Mouse (Mus musculus): Measurements from ENCODE around the gene Iqgap2. TPM values are rescaled to one million over a fixed set of nuclear protein-coding genes. Genes with fewer than 3 reads are reported as not detected.

Iqgap2 gene
- polyA plus RNA-seq, 1 experiment from 2014 or later: 6.2 TPM

GRCm38 (mm10) chr13:95765017-95765416, 126.7 kb downstream of the Iqgap2 start:
- 26% methylated on average over 9 of the region's 9 CpGs for WGBS
- Histone ChIP-seq H3K27ac (peak overlapping the region; percentile 76), H3K27me3 (no peaks in the 10 kb centered on the region), H3K36me3 (no peaks in the 10 kb centered on the region), H3K9me3 (no peaks in the 10 kb centered on the region), H3K4me3 (no peak overlapping the region), H3K4me2 (peak overlapping the region; percentile 17; the same call in 1 of the 2 replicates), H3K9ac (no peak overlapping the region), H3K4me1 (peaks cover 19% of the 10 kb centered on the region)
- peak; percentile 92 for ATAC-seq (ENCODE audit: borderline replicate concordance, extremely low read depth, low FRiP score, low TSS enrichment)

DNA sequence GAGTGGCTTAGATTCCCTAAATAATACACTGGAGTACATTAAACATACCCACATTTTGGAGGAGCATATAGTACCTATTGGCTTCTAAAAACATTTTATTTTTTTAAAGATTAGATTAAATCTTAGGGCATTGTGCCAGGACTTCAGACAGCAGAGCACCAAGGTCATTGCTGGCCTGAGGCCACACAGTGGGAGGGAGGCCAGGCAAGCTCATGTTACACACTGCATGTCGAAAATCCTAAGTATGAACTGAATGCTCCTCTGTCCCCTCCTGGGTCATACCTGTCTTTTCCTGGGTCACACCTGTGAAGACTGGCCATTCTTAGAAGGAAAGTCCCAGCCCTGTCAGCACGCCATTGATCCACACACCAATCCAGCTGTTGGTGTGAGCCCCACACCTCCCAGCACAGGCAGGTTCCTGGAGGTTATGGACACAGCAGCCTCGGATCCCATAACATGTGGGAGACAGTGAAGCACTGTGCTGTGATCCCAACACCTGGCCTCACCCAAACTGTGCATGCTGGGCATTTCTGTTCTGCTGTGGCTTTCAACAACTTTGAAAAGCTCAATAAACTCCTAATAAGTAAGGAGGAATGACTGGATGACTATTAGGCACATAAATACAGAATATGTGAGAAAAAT, 127.7 kb downstream of the Iqgap2 start:
- Histone ChIP-seq H3K27ac (no peak overlapping the region), H3K27me3 (no peaks in the 10 kb centered on the region), H3K9ac (no peak overlapping the region), H3K4me2 (no peak overlapping the region), H3K4me1 (peaks cover 19% of the 10 kb centered on the region), H3K9me3 (no peaks in the 10 kb centered on the region), H3K4me3 (no peak overlapping the region), H3K36me3 (no peaks in the 10 kb centered on the region)
- ATAC-seq (ENCODE audit: borderline replicate concordance, extremely low read depth, low FRiP score, low TSS enrichment): no peak
- WGBS: 34% methylated on average over 3 of the region's 3 CpGs

DNA sequence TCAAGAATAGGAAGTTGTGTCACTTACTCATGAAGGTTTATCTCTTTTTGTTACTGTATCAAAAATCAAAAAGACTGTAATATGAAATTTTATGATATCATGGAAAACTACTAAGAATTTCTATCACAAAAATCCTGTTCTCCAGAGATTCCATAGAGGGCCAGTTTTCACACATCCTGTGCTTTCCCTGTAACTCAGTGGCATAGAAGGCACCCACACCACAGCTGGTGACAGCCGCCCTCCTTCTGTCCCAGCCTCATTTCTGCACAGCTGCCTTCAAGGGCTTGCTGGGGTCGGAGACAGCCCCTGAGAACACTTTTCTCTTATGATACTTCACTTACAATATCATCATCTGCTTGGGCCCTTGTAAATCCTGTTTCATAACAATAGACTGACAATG, 131.9 kb downstream of the Iqgap2 start:
- Histone ChIP-seq H3K27me3 (no peaks in the 10 kb centered on the region), H3K36me3 (no peaks in the 10 kb centered on the region), H3K4me2 (no peak overlapping the region), H3K9me3 (no peaks in the 10 kb centered on the region), H3K4me1 (peaks cover 8% of the 10 kb centered on the region), H3K4me3 (no peak overlapping the region), H3K27ac (no peak overlapping the region), H3K9ac (no peak overlapping the region)
- ATAC-seq (ENCODE audit: borderline replicate concordance, extremely low read depth, low FRiP score, low TSS enrichment): no peak
- 76% methylated on average over 2 of the region's 2 CpGs for WGBS

DNA sequence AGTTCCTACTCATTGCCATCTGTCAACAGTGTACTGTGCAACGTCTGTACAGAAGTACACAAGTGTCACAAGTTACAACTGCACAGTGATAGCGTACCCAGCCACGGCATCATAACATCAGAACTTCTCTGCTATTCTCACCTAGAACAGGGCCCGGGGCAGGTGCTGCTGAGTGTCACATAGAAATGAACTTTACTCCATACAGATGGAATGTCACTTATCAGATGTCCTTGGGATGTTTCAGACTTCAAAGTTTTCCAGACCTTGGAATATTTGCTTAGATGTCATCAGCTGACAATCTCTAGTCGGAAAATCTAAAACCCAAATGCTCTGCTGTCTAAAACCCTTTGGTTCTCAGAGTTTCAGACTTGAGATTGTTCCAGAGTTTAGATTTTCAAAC, 137.4 kb downstream of the Iqgap2 start:
- Histone ChIP-seq H3K9ac (no peak overlapping the region), H3K36me3 (no peaks in the 10 kb centered on the region), H3K27me3 (no peaks in the 10 kb centered on the region), H3K4me3 (no peak overlapping the region), H3K9me3 (no peaks in the 10 kb centered on the region), H3K4me2 (no peak overlapping the region), H3K27ac (no peak overlapping the region), H3K4me1 (no peaks in the 10 kb centered on the region)
- WGBS: 75% methylated on average over 5 of the region's 5 CpGs
- no peak for ATAC-seq (ENCODE audit: borderline replicate concordance, extremely low read depth, low FRiP score, low TSS enrichment)

DNA sequence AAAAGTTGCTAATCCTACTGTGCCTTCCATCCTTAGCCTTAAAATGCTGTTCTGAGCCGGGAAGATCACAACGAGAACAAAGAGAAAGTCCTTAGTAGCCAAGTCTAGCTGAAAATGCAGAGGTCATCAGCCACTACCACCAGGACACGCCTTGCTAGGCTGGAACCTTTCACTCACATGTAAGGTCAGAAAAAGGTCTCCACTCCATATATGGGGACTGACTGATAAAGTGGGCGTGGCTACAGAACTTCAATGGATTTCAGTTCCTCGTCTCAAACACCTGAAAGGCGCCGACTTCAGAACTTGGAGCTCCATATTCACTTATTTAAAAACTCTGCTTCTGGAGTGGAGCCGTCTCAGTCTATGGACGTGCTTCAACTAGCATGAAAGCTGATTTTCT, 139.3 kb downstream of the Iqgap2 start:
- no peaks in the 10 kb centered on the region for H3K9me3 ChIP-seq
- no peak overlapping the region for H3K27ac ChIP-seq
- 74% methylated on average over 9 of the region's 9 CpGs for WGBS
- H3K36me3 ChIP-seq: no peaks in the 10 kb centered on the region
- H3K4me1 ChIP-seq: peaks cover 10% of the 10 kb centered on the region; the same call in 1 of the 2 replicates
- H3K9ac ChIP-seq: no peak overlapping the region
- H3K4me2 ChIP-seq: no peak overlapping the region
- H3K27me3 ChIP-seq: no peaks in the 10 kb centered on the region
- ATAC-seq (ENCODE audit: borderline replicate concordance, extremely low read depth, low FRiP score, low TSS enrichment): no peak
- no peak overlapping the region for H3K4me3 ChIP-seq

- Histone ChIP-seq H3K27ac (no peak overlapping the region), H3K9ac (no peak overlapping the region), H3K4me1 (peaks cover 46% of the 10 kb centered on the region), H3K36me3 (no peaks in the 10 kb centered on the region), H3K4me3 (no peak overlapping the region), H3K9me3 (no peaks in the 10 kb centered on the region), H3K27me3 (no peaks in the 10 kb centered on the region), H3K4me2 (no peak overlapping the region)
- 38% methylated on average over 11 of the region's 11 CpGs for WGBS
- ATAC-seq (ENCODE audit: borderline replicate concordance, extremely low read depth, low FRiP score, low TSS enrichment): no peak
Observed at GRCm38 (mm10) chr13:95747541-95747940, 144.2 kb downstream of the Iqgap2 start.

DNA sequence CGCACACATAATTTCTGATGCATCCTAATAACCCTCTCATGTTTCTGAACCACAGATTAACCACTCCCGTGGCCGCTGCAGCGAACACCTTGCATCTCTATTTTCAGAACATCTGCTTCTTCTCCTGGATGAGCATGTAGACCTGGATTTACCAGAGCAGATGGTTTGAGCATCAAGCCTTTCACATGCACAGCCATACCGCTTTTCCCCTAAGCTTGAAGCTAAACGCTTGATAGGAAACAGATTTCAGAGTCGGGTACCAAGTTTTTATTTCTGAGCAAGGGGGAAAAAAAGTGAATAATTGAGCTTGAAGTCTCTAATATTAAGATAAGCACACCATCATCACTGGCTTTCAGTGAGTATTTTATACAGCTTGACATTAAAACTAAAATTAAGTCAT, 144.6 kb downstream of the Iqgap2 start:
- Histone ChIP-seq H3K27ac (no peak overlapping the region), H3K4me2 (no peak overlapping the region), H3K4me1 (peaks cover 50% of the 10 kb centered on the region), H3K9me3 (no peaks in the 10 kb centered on the region), H3K36me3 (no peaks in the 10 kb centered on the region), H3K4me3 (no peak overlapping the region), H3K9ac (no peak overlapping the region), H3K27me3 (no peaks in the 10 kb centered on the region)
- ATAC-seq (ENCODE audit: borderline replicate concordance, extremely low read depth, low FRiP score, low TSS enrichment): no peak
- WGBS: 64% methylated on average over 7 of the region's 7 CpGs

- H3K4me3 ChIP-seq: no peak overlapping the region
- 6% methylated on average over 6 of the region's 6 CpGs for WGBS
- no peaks in the 10 kb centered on the region for H3K27me3 ChIP-seq
- H3K27ac ChIP-seq: no peak overlapping the region
- ATAC-seq (ENCODE audit: borderline replicate concordance, extremely low read depth, low FRiP score, low TSS enrichment): peak; percentile 53; the same call in 1 of the 2 replicates
- H3K36me3 ChIP-seq: no peaks in the 10 kb centered on the region
- no peaks in the 10 kb centered on the region for H3K9me3 ChIP-seq
- peaks cover 55% of the 10 kb centered on the region for H3K4me1 ChIP-seq
- H3K4me2 ChIP-seq: 0 out of 2 replicates have a peak overlapping the region, but pooled peaks have one; percentile 18
- no peak overlapping the region for H3K9ac ChIP-seq
Observed at GRCm38 (mm10) chr13:95746509-95746908, 145.2 kb downstream of the Iqgap2 start.

- Histone ChIP-seq H3K4me2 (no peak overlapping the region), H3K27ac (peak overlapping the region; percentile 25; the same call in 1 of the 2 replicates), H3K27me3 (0 out of 2 replicates have a peak, but pooled peaks cover 3% of the 10 kb centered on the region), H3K36me3 (no peaks in the 10 kb centered on the region), H3K4me3 (no peak overlapping the region), H3K9ac (no peak overlapping the region), H3K4me1 (peaks cover 56% of the 10 kb centered on the region), H3K9me3 (no peaks in the 10 kb centered on the region)
- 36% methylated on average over 4 of the region's 4 CpGs for WGBS
- peak; percentile 52; the same call in 1 of the 2 replicates for ATAC-seq (ENCODE audit: borderline replicate concordance, extremely low read depth, low FRiP score, low TSS enrichment)
Observed at GRCm38 (mm10) chr13:95745451-95745850, 146.3 kb downstream of the Iqgap2 start.

GRCm38 (mm10) chr13:95742881-95743466, 148.7 kb downstream of the Iqgap2 start:
- Histone ChIP-seq H3K9me3 (no peaks in the 10 kb centered on the region), H3K4me1 (peaks cover 52% of the 10 kb centered on the region), H3K4me3 (no peak overlapping the region), H3K27ac (peak overlapping the region; percentile 85), H3K36me3 (no peaks in the 10 kb centered on the region), H3K9ac (no peak overlapping the region), H3K27me3 (0 out of 2 replicates have a peak, but pooled peaks cover 3% of the 10 kb centered on the region), H3K4me2 (peak overlapping the region; percentile 10; the same call in 1 of the 2 replicates)
- 51% methylated on average over 9 of the region's 9 CpGs for WGBS
- peak; percentile 74 for ATAC-seq (ENCODE audit: borderline replicate concordance, extremely low read depth, low FRiP score, low TSS enrichment)

DNA sequence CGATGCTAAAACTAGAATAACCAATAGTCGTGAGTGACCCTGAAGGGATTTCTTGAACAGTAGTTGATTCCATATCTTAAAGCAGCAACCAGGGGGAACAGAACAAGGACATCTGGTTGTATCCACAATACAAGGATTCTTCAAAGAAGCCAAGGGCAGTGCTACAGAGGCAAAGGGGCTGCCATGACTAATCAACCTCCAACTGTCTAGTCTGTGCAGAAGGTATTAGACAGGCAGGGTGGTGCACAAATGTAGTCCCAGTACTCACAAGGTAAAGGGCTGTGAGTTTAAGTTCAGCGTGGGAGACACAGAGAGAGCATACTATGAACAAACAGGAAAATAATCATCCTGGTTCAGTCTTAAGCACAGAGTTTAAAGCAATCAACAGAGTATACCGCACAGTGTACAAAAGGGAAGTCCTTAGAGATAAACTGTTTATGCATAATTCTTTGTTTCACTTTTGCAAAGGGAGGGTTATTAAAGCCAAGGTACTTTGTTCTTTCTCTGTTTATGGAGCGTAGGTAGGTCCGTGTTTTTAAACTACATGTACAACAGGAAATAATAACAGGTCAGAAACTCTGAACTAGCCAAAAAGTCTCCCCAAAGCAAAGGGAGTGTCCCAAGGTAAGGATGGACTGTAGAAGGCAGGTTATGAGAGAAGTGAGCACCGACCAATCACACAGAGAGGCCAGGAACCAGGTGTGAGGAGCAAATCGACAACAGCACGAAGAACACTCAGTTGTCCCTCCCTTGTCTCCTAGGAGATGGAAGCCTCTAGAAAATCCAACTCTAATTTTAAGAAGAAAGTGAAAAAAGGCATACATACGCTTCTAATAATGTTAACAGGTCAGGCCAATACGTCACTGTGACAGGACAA, 149.7 kb downstream of the Iqgap2 start:
- ATAC-seq (ENCODE audit: borderline replicate concordance, extremely low read depth, low FRiP score, low TSS enrichment): no peak
- Histone ChIP-seq H3K4me2 (no peak overlapping the region), H3K9ac (no peak overlapping the region), H3K4me1 (peaks cover 44% of the 10 kb centered on the region), H3K27ac (peak overlapping the region; percentile 44; the same call in 1 of the 2 replicates), H3K27me3 (0 out of 2 replicates have a peak, but pooled peaks cover 3% of the 10 kb centered on the region), H3K4me3 (no peak overlapping the region), H3K9me3 (no peaks in the 10 kb centered on the region), H3K36me3 (no peaks in the 10 kb centered on the region)
- WGBS: 77% methylated on average over 11 of the region's 11 CpGs
